Mouse (Mus musculus) hindbrain, postnatal 0 days (tissue): ENCODE results near the gene Alcam. TPM values are rescaled to one million over a fixed set of nuclear protein-coding genes. Genes with fewer than 3 reads are reported as not detected.
A peak's percentile ranks its signal among the peaks of the same experiment; 100 is the strongest.

Source experiments
- ATAC-seq: fragments of 200-750 bp; cut with Nextera tagmentation; 2 replicates; pipeline ENCODE4 v1.8.0; 2017; ENCODE audit warnings: mild to moderate bottlenecking, moderate TSS enrichment, moderate library complexity
- DNase-seq: peaks from one replicate; pipeline ENCODE4 v3.0.0-alpha.2; 2015; ENCODE audit warnings: low spot score
- H3K27ac ChIP-seq: fragments of 300-500 bp; sonication (generic); 2 replicates; pipeline ENCODE4 v1.5.1; 2014; ENCODE audit warnings: mild to moderate bottlenecking
- H3K27me3 ChIP-seq: fragments of 300-500 bp; sonication (generic); 2 replicates; pipeline ENCODE4 v1.6.1; 2014; ENCODE audit warnings: low read length, mixed read lengths; ENCODE audit not compliant: insufficient read depth
- H3K36me3 ChIP-seq: fragments of 300-500 bp; sonication (generic); 2 replicates; pipeline ENCODE4 v1.6.1; 2014; ENCODE audit warnings: low read length, mixed read lengths; ENCODE audit not compliant: insufficient read depth
- H3K4me1 ChIP-seq: fragments of 300-500 bp; sonication (generic); 2 replicates; pipeline ENCODE4 v1.6.1; 2014; ENCODE audit warnings: antibody characterized with exemption, low read length, mixed read lengths; ENCODE audit not compliant: insufficient read depth
- H3K4me2 ChIP-seq: fragments of 300-500 bp; sonication (generic); 2 replicates; pipeline ENCODE4 v1.6.1; 2014; ENCODE audit warnings: low read depth, mild to moderate bottlenecking, low read length, moderate library complexity, mixed read lengths
- H3K4me3 ChIP-seq: fragments of 300-500 bp; sonication (generic); 2 replicates; pipeline ENCODE4 v1.5.1; 2014; ENCODE audit warnings: low read length
- H3K9ac ChIP-seq: fragments of 300-500 bp; sonication (generic); replicated peaks from 2 replicates; pipeline ENCODE4 v1.6.1; 2014; ENCODE audit warnings: mild to moderate bottlenecking, low read length, moderate library complexity, mixed read lengths
- H3K9me3 ChIP-seq: fragments of 300-500 bp; sonication (generic); 2 replicates; pipeline ENCODE4 v1.6.1; 2016; ENCODE audit warnings: low read length, mixed read lengths
- CTCF ChIP-seq: IDR thresholded peaks from 2 replicates; pipeline ENCODE4 v1.5.1; 2016; ENCODE audit warnings: antibody characterized with exemption, control low read depth, low read depth
- WGBS: fragments of 180-500 bp; shearing (Covaris S2); extraction: QIAGEN DNeasy Blood & Tissue Kit; methylation state at CpG from one replicate; pipeline ENCODE4 v1.1.7; 2014; 5-methylcytosine and 5-hydroxymethylcytosine counted together
- polyA plus RNA-seq: library from polyadenylated mRNA; unstranded; fragments of >200 nt; fragmentation: Nextera tagmentation; extraction: Ambion mirVana; gene quantifications from 2 replicates; pipeline ENCODE4 v1.2.1, GENCODE M21; 2015
- total RNA-seq: library from RNA; depleted of rRNA; stranded (reverse); fragments of >200 nt; gene quantifications from 2 replicates; pipeline ENCODE4 v1.2.3, GENCODE M21; 2014

Gene Alcam
- total and polyA plus RNA-seq, 2 experiments from 2014 or later = 40.3 to 106 TPM

GRCm38 (mm10) chr16:52430073-52430472, 23.8 kb downstream of the Alcam start:
- DNase-seq = peak; percentile 48
- ATAC-seq = peak; percentile 80

DNA sequence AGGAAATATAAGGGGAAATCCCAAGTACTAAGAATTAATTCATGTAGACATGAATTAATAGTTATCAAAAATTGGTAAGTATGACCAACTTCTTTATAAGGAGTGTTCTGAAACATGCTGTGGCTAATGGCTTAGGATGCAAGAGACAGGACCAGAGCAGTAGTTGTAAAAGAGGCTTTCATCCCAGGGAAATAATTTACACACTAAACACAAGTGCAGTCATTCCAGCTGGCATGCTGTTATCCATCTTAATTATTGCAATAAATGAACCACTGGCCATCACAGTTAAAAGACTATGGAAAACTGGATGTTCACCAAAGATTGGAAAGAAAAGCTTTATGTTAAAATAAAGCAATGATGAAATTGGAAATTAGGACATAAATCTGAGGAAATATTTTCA, 24.2 kb downstream of the Alcam start:
- TF ChIP-seq CTCF = no peak
- no peaks in the 10 kb centered on the region for H3K4me1 ChIP-seq
- no peak overlapping the region for H3K4me3 ChIP-seq
- no peaks in the 10 kb centered on the region for H3K27me3 ChIP-seq
- H3K36me3 ChIP-seq = no peaks in the 10 kb centered on the region
- H3K9ac ChIP-seq = no peak overlapping the region
- H3K9me3 ChIP-seq = no peaks in the 10 kb centered on the region
- no peak overlapping the region for H3K4me2 ChIP-seq
- H3K27ac ChIP-seq = no peak overlapping the region
- peak; percentile 37 for DNase-seq
- ATAC-seq = peak; percentile 70; the same call in 1 of the 2 replicates

More at GRCm38 (mm10) chr16:52430073-52430472, 23.8 kb downstream of the Alcam start:
- WGBS = 37% methylated on average over 3 of the region's 3 CpGs
- no peak overlapping the region for H3K9ac ChIP-seq
- H3K36me3 ChIP-seq = no peaks in the 10 kb centered on the region
- 0 out of 2 replicates have a peak overlapping the region, but pooled peaks have one; percentile 26 for H3K27ac ChIP-seq
- no peaks in the 10 kb centered on the region for H3K27me3 ChIP-seq
- H3K9me3 ChIP-seq = no peaks in the 10 kb centered on the region
- TF ChIP-seq CTCF = no peak
- H3K4me1 ChIP-seq = no peaks in the 10 kb centered on the region
- H3K4me2 ChIP-seq = no peak overlapping the region
- no peak overlapping the region for H3K4me3 ChIP-seq

DNA sequence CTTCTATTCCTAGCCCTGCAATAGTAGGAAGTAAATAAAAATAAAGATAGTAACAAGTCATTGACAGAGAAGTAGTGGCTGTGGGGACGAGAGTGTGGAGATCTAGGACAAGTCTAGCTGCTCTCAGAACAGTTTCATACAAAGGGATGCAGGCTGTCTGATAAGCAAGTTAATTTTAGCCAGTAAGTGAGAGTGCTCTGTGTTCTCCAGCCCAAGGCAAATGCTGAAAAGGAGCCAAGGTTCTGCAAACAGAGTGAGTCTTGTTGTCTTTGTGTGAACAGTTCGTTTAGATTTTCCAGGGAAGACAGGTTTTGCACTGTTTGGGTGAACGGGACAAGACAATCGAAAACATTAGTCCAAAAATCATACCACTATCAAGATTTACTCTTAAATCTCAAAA, 25.4 kb downstream of the Alcam start:
- peak; percentile 56; the same call in 1 of the 2 replicates for ATAC-seq
- Histone ChIP-seq H3K4me2 (no peak overlapping the region), H3K27me3 (no peaks in the 10 kb centered on the region), H3K9ac (no peak overlapping the region), H3K4me1 (no peaks in the 10 kb centered on the region), H3K36me3 (no peaks in the 10 kb centered on the region), H3K27ac (peak overlapping the region; percentile 46), H3K9me3 (no peaks in the 10 kb centered on the region), H3K4me3 (no peak overlapping the region)
- DNase-seq = peak; percentile 70
- WGBS = 49% methylated on average over 4 of the region's 4 CpGs
- TF ChIP-seq CTCF = no peak

- no peak overlapping the region for H3K27ac ChIP-seq
- DNase-seq = no peak
- ATAC-seq = no peak
- no peaks in the 10 kb centered on the region for H3K9me3 ChIP-seq
- H3K4me3 ChIP-seq = no peak overlapping the region
- no peak overlapping the region for H3K4me2 ChIP-seq
- H3K36me3 ChIP-seq = no peaks in the 10 kb centered on the region
- no peaks in the 10 kb centered on the region for H3K4me1 ChIP-seq
- H3K9ac ChIP-seq = no peak overlapping the region
- 72% methylated on average over 5 of the region's 5 CpGs for WGBS
- H3K27me3 ChIP-seq = no peaks in the 10 kb centered on the region
- no peak for TF ChIP-seq CTCF
Observed at GRCm38 (mm10) chr16:52418568-52419158, 35.2 kb downstream of the Alcam start.

DNA sequence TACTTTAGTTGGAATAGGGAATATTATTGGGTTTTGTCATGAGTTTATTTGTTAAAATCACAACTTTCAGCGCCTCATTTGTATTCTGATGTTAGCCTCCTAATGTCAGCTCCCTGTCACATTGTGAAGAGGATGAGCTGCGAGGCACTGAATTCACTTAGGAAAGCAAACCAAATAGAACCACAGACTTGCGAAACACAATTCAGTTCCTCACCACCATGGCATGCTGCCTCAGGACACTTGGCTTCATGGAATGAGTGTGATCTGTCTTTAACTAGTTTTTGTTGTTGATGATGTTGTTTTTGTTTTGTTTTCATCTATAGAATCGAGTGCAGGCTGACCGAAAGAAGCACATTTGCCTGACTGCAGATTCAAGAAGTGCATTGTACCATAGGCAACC, 35.9 kb downstream of the Alcam start:
- H3K4me3 ChIP-seq = no peak overlapping the region
- H3K4me1 ChIP-seq = no peaks in the 10 kb centered on the region
- no peak for TF ChIP-seq CTCF
- DNase-seq = no peak
- H3K9ac ChIP-seq = no peak overlapping the region
- H3K4me2 ChIP-seq = no peak overlapping the region
- H3K27ac ChIP-seq = no peak overlapping the region; the same call in 1 of the 2 replicates
- H3K9me3 ChIP-seq = no peaks in the 10 kb centered on the region
- WGBS = 53% methylated on average over 5 of the region's 5 CpGs
- ATAC-seq = no peak
- H3K36me3 ChIP-seq = no peaks in the 10 kb centered on the region
- H3K27me3 ChIP-seq = no peaks in the 10 kb centered on the region

GRCm38 (mm10) chr16:52417146-52417545, 36.7 kb downstream of the Alcam start:
- Histone ChIP-seq H3K4me3 (no peak overlapping the region), H3K27me3 (no peaks in the 10 kb centered on the region), H3K4me2 (no peak overlapping the region), H3K36me3 (no peaks in the 10 kb centered on the region), H3K9me3 (no peaks in the 10 kb centered on the region), H3K4me1 (no peaks in the 10 kb centered on the region), H3K9ac (no peak overlapping the region), H3K27ac (no peak overlapping the region)
- no peak for ATAC-seq
- DNase-seq = no peak
- 89% methylated on average over 7 of the region's 7 CpGs for WGBS
- no peak for TF ChIP-seq CTCF

GRCm38 (mm10) chr16:52413714-52414113, 40.2 kb downstream of the Alcam start:
- Histone ChIP-seq H3K27me3 (no peaks in the 10 kb centered on the region), H3K4me3 (no peak overlapping the region), H3K27ac (no peak overlapping the region), H3K4me2 (no peak overlapping the region), H3K4me1 (no peaks in the 10 kb centered on the region), H3K9me3 (no peaks in the 10 kb centered on the region), H3K9ac (no peak overlapping the region), H3K36me3 (no peaks in the 10 kb centered on the region)
- WGBS = 90% methylated on average over 3 of the region's 3 CpGs
- DNase-seq (no peak), ATAC-seq (no peak)
- TF ChIP-seq CTCF = no peak
